Mouse (Mus musculus): ENCODE measurements at regions not wholly inside any gene's neighbourhood (a gene's known extent, or its start where the extent isn't known, plus 50 kb on each side); places are given as distances from the start of the nearest gene placed in this dataset.

- 0 out of 2 replicates have a peak, but pooled peaks have one; percentile 23 for ATAC-seq (replicated peaks; ENCODE audit: low read depth, poor library complexity, severe bottlenecking)
Measured at GRCm38 (mm10) chr17:80798281-80798980, 70.1 kb upstream of the Map4k3 start.

- ATAC-seq (replicated peaks; ENCODE audit: low read depth, poor library complexity, severe bottlenecking): no peak
Measured at GRCm38 (mm10) chr17:80796790-80797189, 68.5 kb upstream of the Map4k3 start.

- no peak for ATAC-seq (replicated peaks; ENCODE audit: low read depth, poor library complexity, severe bottlenecking)
Measured at GRCm38 (mm10) chr17:80796386-80796785, 68.1 kb upstream of the Map4k3 start.

GRCm38 (mm10) chr17:80795453-80796105 lies 67.3 kb upstream of the Map4k3 start:
- no peak for ATAC-seq (replicated peaks; ENCODE audit: low read depth, poor library complexity, severe bottlenecking)

DNA sequence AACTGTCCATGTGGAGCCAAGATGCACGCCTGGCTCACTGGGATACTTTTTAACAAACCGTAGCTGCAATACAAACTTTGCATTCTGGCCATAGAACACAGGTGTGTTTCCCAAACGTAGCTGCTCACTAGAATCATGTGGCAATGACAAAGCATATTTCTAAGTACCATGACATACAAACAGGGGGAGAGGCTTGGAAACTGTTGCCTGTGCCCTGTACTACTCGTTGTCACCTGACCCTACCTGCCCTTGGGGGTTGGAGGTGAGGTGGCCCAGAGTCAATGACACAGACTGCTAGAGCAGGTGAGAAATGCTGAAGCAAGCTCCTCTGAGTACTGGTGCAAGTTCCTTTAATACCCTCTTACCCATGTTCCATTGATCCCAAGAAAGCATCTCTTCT lies 64.3 kb upstream of the Map4k3 start:
- no peak for ATAC-seq (replicated peaks; ENCODE audit: low read depth, poor library complexity, severe bottlenecking)

DNA sequence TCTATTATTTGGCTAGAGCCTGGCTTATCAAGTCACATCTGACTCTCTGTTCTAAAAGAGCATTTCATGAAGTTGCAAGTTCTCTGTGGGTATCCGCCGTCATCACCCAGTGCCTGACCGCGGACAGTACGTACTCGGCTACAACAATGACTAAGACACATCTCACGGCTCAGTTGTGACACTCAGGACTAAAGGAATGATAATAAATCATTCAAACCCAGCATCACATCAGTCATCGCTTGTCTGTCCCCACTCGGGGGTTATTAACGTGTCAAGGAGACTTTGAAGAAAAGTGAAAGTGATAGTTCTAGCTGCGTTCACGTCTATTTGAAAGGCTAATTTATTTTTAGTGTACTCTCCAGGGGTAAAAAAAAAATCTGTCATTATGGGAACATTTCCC lies 61.4 kb upstream of the Map4k3 start:
- peak; percentile 69 for ATAC-seq (replicated peaks; ENCODE audit: low read depth, poor library complexity, severe bottlenecking)

GRCm38 (mm10) chr17:80789000-80789399 lies 60.7 kb upstream of the Map4k3 start:
- no peak for ATAC-seq (replicated peaks; ENCODE audit: low read depth, poor library complexity, severe bottlenecking)

DNA sequence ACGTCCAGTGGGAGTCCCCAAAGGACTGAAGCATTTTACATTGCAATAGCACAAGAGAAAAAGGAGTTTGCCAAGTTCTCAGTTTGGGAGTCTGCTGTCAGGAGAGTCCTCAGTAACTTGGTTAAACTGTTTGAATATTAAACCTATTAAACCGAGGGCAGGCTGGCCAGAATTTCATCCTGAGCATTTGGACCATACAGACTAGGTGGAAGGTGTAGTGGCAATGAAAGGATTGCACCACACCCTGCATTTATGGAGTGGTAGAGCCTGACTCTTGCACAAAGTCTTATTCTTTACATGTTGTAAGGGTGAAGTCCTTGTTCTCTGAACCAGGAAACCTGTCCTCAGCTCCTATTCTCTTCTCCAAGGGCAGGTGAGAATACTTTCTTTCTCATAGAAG lies 58.6 kb upstream of the Map4k3 start:
- no peak for ATAC-seq (replicated peaks; ENCODE audit: low read depth, poor library complexity, severe bottlenecking)

GRCm38 (mm10) chr17:80786061-80786851 lies 58.0 kb upstream of the Map4k3 start:
- ATAC-seq (replicated peaks; ENCODE audit: low read depth, poor library complexity, severe bottlenecking): no peak

DNA sequence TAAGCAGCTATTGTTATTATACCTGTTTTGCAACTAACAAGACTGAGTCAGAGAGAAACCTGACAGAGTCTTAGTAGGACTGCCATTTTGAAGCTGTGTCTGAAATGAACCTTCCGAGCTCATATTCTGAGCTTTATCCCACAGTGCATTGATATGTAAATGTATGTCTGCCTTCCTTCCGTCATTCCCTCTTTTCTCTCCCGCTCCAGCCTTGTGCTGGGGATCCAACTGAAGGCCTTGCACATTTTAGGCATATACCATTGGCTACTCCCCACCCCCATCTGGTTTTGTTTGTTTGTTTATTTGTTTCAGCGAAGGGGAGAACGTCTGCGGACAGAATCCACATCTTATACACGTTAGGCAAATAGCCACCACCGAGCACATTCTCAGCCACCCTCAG lies 57.2 kb upstream of the Map4k3 start:
- ATAC-seq (replicated peaks; ENCODE audit: low read depth, poor library complexity, severe bottlenecking): no peak

DNA sequence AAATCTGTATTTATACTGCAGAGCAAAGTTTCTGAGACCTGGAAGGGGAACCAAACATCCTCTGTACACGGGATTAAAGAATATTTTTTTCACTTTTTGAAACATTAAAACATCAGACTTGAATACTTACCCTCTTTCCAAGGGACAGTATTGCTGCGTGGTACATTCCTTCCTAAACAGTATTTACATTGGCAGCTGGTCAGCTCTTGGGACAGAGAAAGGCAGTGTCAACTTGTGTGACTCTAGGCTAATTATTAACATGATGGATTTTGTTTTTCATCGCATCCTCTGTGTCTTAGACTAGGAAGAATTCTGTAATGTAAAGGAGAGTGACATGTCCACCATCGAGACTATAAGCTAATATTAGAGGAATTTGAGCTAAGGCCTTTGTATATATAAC lies 56.8 kb upstream of the Map4k3 start:
- ATAC-seq (replicated peaks; ENCODE audit: low read depth, poor library complexity, severe bottlenecking): no peak

GRCm38 (mm10) chr17:80782233-80782632 lies 53.9 kb upstream of the Map4k3 start:
- no peak for ATAC-seq (replicated peaks; ENCODE audit: low read depth, poor library complexity, severe bottlenecking)

GRCm38 (mm10) chr17:80781621-80782020 lies 53.3 kb upstream of the Map4k3 start:
- no peak for ATAC-seq (replicated peaks; ENCODE audit: low read depth, poor library complexity, severe bottlenecking)

- ATAC-seq (replicated peaks; ENCODE audit: low read depth, poor library complexity, severe bottlenecking): no peak
Measured at GRCm38 (mm10) chr17:80780303-80780702, 52.0 kb upstream of the Map4k3 start.

- no peak for ATAC-seq (replicated peaks; ENCODE audit: low read depth, poor library complexity, severe bottlenecking)
Measured at GRCm38 (mm10) chr17:80779782-80780181, 51.5 kb upstream of the Map4k3 start.
